Mouse (Mus musculus) monocyte, adult 5-6 weeks (primary cell): ENCODE results near the gene Dnajb14. TPM values are rescaled to one million over a fixed set of nuclear protein-coding genes. Genes with fewer than 3 reads are reported as not detected.

ENCODE experiments used
- total RNA-seq: library from RNA; stranded (forward); fragments of 200-1000, 200-491, 200-594 nt; gene quantifications from 3 replicates; pipeline ENCODE4 v1.2.3, GENCODE M21; 2017

Gene Dnajb14
- total RNA-seq, 1 experiment from 2014 or later: 15.1 TPM

Other genes starting within 250 kb of the Dnajb14 start
- gene Ddit4l, start 246.1 kb upstream of the Dnajb14 start, total RNA-seq: not detected in 3 replicates
- 0.57 TPM in 1 of 3 replicates, not detected in the others for gene Gm21962, start 196.2 kb upstream of the Dnajb14 start, total RNA-seq
- 654 to 930 TPM (median 732 TPM) in 3 replicates for gene H2afz, start 3.2 kb upstream of the Dnajb14 start, total RNA-seq
- gene Lamtor3, start 50.8 kb downstream of the Dnajb14 start, total RNA-seq: 96.2 to 100 TPM (median 98.7 TPM) in 3 replicates
- 99.7 to 113 TPM (median 103 TPM) in 3 replicates for gene Dapp1, start 113.9 kb downstream of the Dnajb14 start, total RNA-seq
- not detected in 3 replicates for gene 1110002E22Rik, start 197.4 kb downstream of the Dnajb14 start, total RNA-seq
- gene Gm5105, start 199.7 kb downstream of the Dnajb14 start, total RNA-seq: 0.57 TPM in 1 of 3 replicates, not detected in the others